Mouse (Mus musculus): Measurements from ENCODE around the gene Dpf3. TPM values are rescaled to one million over a fixed set of nuclear protein-coding genes. Genes with fewer than 3 reads are reported as not detected.

The Dpf3 gene
- total RNA-seq, 2 experiments from 2014 or later, result 4.4 to 7.8 TPM

DNA sequence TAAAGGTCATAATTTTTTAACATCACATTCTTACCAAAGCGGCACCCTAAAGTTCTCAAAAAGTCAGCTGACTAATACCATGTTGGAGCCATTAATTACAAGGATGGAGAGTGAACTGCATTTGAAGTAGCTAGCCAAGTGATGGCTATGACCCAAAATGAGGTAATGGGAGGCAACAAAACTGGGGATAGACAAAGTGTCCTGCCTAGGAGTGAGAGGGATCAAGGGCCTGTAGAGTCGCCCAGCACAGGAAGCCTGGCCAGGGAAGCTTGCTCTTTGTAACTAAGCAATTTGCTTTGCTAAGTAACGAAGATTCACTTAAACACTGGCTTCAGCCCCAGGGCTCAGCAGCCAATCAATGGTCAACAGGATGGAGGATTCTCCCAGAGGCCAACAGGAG lies 238.4 kb downstream of the Dpf3 start:
- DNase-seq (ENCODE audit: low spot score in 2 of 2), result no peak
- intact Hi-C loops (cut with DNase I), result no loop called here

DNA sequence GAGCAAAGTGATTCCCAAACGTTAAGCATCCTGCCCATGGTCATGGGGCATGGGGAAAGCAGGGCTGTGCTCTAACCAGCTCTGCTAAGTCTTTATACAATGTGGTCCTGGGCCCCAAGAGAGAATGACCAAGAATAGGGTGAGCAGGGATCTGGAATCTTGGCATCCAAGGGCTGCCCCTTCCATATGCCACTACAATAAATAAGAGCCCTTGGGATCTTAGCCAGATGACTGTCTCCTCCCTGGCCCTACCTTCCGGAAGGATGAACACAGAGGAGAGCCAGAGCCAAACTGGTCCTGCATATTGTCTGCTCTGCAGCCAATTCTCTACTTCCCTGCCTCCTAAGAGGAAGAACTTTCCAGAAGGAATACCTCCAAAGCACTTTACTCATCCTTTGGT lies 238.9 kb downstream of the Dpf3 start:
- no peak for DNase-seq (ENCODE audit: low spot score in 2 of 2)
- intact Hi-C loops (cut with DNase I), result no loop called here

DNA sequence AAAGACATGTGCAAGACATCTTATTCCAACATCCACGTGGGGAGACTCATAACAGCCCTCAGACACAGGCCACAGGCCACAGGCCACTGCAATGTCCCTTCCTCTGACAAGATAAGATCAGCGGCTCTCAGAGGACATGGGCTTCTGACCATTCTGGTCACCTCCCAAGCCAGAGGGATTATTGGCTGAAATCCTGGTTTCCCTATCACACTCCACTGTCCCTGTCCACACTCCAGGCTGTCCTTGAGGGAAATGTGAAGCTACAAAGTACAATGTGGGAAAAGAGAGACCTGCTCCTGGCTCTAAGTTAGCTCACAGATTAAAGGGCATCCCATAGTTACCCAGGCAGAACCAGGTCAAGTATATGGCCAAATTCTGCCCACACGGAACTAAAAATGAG lies 239.8 kb downstream of the Dpf3 start:
- intact Hi-C loops (cut with DNase I), result no loop called here
- DNase-seq (ENCODE audit: low spot score in 2 of 2), result no peak

DNA sequence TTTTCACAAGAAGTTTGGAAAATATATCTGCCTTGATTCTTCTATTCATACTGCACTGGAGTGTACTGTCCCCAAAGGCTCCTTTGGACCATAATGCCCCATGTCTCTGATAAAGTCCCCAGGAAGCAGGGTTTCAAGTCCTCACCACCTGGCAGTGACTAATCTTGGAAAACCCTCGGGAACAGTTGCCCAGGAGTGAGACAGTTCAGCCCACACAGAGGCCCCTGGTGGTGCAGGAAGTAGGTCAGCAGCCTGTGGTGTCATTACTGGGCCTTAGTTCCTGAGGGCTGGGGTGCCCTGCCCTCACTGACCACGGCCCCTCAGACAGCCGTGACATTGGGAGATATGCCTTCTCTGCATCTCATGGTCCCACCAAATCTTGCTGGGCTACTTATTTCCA lies 246.5 kb downstream of the Dpf3 start:
- intact Hi-C loops (cut with DNase I), result no loop called here
- DNase-seq (ENCODE audit: low spot score in 2 of 2), result peak in 1 of 2 experiments; percentile 11

DNA sequence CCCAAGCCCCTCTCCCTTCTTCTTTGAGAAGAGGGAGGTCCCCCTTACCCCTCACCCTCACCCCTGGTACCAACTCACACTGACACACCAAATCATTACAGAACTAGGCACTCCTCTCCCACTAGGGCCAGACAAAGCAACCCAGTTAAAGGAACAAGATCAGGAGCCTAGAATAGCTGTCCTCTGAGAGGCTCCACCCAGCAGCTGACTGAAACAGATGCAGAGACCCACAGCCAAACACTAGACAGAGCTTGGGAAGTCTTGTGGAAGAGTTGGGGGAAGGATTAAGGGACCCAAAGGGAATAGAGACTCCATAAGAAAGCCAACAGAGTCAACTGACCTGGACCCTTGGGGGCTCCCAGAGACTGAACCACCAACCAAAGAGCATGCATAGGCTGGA lies 246.9 kb downstream of the Dpf3 start:
- intact Hi-C loops (cut with DNase I), result no loop called here
- DNase-seq (ENCODE audit: low spot score in 2 of 2), result no peak

DNA sequence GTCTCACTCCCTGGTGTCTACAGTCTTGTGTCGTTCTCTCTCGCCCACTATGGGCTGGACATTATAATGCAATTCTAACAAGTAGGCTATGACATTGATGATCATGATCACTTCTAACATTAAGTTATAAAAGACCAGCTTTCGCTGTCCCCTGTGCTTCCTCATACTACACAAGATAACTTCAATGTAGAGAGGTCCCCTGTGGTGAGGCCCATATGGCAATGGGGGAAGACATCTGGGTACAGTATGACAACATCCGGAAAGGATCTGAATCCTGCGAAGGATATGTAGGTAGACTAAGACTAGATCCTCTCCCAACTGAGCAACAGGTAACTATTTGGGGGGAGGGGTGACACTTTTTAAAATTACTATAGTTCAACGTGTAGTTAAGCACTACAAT lies 251.7 kb downstream of the Dpf3 start:
- intact Hi-C loops (cut with DNase I), result no loop called here
- DNase-seq (ENCODE audit: low spot score in 2 of 2), result no peak

DNA sequence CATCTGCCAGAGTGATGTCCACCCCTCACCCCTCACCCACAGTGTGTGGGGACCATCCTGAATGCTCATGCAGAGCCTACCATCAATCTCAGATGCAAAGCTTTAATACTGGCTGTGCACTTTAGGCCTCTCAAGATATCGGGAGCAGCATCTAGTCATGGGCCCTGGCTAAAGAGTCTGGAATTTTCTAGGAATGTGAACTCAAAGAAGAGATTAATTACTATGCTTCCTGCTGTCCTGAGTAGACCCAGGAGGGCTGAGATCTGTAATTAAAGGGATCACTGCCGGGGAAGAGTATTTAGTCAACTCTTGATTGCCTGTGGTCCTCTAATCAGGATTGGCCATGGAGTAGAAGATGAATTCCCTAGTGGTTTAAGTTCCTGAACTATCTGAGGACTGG lies 252.5 kb downstream of the Dpf3 start:
- intact Hi-C loops (cut with DNase I), result no loop called here
- DNase-seq (ENCODE audit: low spot score in 2 of 2), result no peak

DNA sequence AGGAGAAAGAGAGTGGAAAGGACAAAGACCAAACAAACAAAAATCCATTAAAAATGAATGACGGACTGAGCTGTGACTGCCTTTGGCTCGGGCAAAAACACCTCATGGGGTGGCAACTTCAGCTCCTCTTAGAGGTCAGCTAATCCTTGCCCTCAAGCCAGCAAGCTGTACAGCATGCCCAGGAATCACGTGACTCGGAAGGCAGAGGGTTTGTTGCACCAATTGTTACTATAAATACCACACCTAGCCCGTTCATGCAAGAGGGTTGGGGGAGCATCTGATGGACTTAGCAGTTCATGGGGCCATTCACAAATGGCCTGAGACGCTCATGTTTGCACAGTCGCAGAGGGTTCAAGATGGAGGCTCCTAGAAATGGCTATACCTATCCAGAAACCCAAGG lies 253.9 kb downstream of the Dpf3 start:
- intact Hi-C loops (cut with DNase I), result no loop called here
- no peak for DNase-seq (ENCODE audit: low spot score in 2 of 2)

DNA sequence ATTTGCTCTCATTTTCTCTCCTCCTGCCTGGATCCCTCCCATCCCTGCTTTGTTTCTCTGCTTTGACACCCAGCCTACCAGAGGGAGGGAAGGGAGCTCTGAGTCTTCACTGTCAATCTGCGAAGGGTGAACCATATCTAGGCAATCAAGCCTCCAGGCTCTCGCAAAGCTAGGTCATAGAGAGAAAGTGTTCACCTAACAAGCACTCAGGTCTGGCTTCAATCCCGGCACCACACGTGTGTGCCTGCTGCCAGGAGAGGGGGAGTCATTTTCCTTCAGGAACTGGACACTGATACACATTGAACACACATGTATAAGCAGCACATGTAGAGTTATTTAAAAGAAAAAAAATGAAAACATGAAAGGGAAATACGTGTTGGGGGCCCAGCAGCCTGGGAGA lies 254.6 kb downstream of the Dpf3 start:
- intact Hi-C loops (cut with DNase I), result no loop called here
- no peak for DNase-seq (ENCODE audit: low spot score in 2 of 2)

DNA sequence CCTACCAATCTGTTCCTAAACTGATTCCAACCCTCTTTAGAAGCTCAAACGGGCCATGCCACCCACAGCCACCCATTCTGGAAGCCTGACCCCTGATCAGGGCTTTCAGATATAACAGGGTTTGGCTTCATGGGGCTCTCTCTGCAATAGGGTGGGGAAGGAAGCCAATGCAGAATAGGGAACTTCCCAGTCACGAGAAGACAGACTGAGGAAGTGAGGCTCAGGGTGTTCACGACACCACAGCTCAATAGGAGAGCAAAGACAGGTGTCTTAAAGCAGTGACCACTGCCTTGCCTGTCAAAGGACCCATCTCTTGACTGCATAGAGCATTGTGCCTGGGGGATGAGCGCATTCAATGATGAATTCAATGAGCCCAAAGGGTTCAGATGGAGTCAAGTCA lies 256.3 kb downstream of the Dpf3 start:
- DNase-seq (ENCODE audit: low spot score in 2 of 2), result no peak
- intact Hi-C loops (cut with DNase I), result no loop called here

DNA sequence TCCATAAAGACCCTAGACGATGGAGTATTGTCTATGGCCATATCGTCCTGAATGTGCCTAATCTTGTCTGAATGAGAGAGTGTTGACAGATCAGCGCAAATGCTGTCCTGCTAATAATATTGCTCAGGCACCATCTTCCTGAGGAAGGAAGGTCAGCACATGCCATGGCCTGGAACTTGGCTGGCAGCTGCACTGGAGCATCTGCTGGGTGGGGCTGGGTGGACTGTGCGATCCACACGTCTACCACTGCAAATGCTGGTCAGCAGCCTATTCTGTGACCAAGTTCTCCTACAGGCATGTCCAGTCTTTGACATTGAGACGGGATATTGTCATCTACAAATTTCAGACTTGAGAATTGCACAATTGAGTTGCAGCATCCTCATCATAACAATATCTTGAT lies 257.8 kb downstream of the Dpf3 start:
- intact Hi-C loops (cut with DNase I), result no loop called here

DNA sequence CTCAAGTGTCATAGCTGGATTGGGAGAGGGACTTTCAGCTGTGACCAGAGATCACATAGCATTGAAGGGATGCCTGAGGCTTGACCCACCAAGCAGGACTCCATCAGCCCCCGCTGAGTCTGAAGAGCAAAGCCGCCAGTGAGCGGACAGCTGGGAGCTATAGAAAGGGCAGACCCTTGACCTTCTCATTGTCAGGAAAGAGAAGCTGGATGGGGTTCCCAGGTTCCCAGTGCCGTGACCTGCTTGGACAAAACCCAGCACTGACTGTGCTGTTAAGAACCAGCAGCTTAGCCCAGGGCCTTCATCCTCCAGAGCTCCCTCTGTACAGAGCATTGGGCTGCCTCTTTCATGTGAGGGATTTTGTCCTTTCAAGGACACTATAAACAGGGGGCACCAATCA lies 260.5 kb downstream of the Dpf3 start:
- no peak for DNase-seq (ENCODE audit: low spot score in 2 of 2)
- intact Hi-C loops (cut with DNase I), result no loop called here

More for the DNA sequence above, 257.8 kb downstream of the Dpf3 start:
- DNase-seq (ENCODE audit: low spot score in 2 of 2), result no peak

DNA sequence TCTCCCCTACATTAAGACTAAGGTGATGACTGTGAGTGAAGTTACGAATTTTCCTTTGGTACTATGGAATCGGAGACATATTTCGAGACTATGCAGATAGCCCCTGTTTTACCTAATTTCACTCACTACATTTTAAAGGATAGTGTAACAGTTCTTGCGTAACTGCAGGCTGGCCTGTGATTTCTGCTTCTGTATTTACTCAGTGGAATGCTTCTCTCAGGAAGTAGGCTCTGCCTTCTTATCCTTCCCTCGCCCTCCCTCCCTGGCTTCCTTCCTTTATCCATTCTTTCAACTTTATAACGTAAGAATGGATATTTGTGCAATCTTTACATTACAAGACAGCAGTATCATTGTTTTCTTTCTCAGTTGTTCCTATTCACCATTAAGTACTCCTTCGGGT lies 266.6 kb downstream of the Dpf3 start:
- no peak for DNase-seq (ENCODE audit: low spot score in 2 of 2)
- intact Hi-C loops (cut with DNase I), result no loop called here

DNA sequence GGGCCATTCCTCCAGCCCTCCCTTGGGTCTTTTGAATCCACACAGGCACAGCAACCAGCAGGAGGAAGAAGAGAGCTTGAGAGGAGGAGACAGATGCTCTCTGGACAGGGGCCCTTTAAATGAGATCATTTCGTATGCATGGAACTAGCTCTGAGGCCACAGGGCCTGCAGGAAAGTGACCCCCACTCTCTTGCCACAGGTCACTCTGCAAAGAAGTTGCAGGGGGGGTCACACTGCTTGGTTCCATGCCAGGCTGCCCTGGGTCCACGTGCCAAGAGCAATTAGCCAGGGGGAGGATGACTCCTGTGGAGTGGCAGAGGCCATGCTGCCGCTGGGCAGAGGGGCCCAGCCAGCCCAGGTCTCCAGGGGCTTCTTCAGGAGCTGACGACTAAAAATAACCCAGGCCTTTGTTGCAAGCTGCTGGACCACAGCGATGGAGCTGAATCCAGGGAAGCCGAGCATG lies 273.6 kb downstream of the Dpf3 start:
- intact Hi-C loops (cut with DNase I), result no loop called here
- DNase-seq (ENCODE audit: low spot score in 2 of 2), result no peak

DNA sequence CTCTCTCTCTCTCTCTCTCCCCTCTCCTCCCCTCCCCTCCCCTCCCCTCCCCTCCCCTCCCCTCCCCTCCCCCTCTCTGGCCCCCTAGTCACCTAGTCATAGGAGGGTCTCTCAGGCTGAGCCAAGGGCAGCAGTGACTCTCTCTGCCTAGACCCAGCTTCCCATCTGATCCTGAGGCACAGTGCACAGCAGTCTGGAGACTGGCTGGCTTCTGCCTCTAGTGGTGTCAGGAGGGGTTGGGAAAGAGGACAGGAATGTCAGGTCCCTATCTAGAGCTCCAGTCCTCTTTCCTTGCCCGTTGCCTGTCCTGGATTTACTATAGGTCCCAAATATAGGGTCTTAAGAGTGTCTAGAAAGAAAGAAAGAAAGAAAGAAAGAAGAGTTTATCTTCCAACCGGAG lies 275.5 kb downstream of the Dpf3 start:
- intact Hi-C loops (cut with DNase I), result no loop called here
- DNase-seq (ENCODE audit: low spot score in 2 of 2), result no peak

DNA sequence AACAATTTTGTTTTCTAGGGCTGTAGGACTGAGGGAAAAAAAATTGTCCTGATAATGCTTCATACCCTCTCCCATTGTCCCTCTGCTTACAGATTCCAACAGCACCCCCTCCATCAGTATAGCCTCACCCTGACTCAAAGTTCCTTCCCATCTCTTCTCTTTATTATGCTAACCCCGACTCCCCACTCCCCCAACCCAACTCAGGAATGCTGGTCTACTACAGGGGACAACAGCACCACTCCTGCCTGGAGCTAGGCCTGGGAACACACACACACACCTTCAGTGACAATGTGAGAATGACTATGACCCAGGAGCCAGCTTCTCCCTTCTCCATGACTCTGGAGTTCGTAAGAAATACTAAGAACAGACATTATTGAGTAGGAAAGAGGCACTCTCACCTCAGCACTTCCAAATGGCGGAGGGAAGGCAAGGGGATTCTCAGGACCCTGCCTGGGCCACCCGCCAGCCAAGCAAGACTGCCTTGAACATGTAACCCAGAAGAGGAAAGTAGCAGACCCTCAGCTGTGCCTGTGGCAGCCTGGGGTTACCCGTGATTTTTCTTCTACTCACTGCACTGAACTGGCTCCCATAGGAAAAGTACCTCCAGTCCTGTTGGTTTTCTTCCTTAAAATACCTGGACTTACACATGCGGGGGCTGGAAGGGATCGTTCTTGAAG lies 276.2 kb downstream of the Dpf3 start:
- DNase-seq (ENCODE audit: low spot score in 2 of 2), result no peak

DNA sequence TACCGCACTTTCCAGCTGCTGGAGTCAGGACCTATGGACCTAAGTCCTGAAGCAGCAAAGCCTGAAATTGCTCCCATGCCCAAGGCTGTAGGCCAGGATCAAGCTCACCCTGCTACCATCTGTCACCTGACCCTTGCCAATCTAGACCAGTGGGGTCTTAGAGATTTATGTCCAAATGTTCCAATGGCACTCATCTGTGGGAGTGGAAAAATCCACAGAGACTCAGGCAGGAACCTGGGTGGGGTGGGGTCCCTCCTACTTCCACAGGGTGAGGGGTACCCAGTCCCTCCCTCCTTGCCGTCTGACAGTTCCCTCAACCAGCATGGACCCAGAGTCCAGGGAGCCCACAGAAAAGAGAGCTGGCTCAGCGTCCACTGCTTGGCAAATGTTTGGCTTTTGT lies 276.8 kb downstream of the Dpf3 start:
- intact Hi-C loops (cut with DNase I), result no loop called here
- no peak for DNase-seq (ENCODE audit: low spot score in 2 of 2)

More for the DNA sequence above, 276.2 kb downstream of the Dpf3 start:
- intact Hi-C loops (cut with DNase I), result no loop called here

DNA sequence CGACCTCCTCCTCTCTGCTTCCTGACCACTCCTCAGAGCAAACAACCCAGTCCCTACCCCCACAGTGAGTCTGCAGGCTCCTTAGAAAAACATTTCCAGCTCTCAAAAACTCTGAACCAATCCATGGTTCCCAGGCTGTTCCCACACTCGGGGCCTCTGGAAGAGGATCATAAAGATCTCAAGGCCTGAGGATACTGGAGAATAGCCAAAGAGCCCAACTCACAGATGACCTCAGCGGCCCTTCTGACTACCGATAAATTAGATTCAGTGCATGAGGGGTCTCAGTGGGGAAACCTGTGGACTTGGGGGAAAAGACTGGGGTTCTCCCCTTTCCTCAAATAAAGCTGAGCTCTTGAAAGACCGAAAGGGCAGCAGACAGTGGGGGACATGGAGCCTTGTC lies 277.2 kb downstream of the Dpf3 start:
- intact Hi-C loops (cut with DNase I), result no loop called here
- no peak for DNase-seq (ENCODE audit: low spot score in 2 of 2)

DNA sequence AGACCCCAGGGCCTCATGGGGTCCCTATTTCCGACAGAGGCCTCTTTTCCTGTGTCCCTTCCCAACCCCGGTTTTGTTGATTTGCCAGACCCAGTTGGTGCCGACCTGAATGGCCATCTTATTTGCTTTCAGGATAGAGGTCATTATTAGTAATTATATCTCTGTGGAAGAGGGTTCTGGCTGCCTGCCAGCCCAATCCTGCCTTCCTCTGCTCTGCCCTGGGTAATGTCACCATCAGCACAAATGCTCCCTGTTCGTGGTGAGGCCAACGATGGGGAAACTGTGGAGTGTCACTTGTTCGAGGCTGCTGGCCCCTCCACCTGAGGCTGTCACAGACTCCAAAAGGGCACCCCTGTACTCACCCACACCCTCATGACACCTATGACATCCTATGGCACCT lies 278.1 kb downstream of the Dpf3 start:
- intact Hi-C loops (cut with DNase I), result no loop called here
- DNase-seq (ENCODE audit: low spot score in 2 of 2), result no peak

DNA sequence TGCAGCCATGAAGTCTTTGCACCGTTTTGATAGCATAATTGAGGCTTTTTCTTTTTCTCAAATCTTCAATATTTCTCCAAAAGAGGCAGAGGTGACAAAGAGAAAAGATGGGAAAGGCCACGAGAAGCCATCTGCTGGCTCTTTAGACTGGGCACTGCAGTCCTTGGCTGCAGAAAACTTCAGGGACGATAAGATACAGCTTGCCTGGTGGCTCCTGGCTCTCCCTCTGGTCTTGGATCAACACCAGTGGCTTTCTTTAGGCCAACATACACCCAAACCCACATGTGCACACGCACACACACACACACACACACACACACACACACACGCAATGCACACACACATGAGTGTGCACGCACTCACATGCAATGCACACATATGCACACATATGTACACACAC lies 278.7 kb downstream of the Dpf3 start:
- intact Hi-C loops (cut with DNase I), result no loop called here
- DNase-seq (ENCODE audit: low spot score in 2 of 2), result no peak

DNA sequence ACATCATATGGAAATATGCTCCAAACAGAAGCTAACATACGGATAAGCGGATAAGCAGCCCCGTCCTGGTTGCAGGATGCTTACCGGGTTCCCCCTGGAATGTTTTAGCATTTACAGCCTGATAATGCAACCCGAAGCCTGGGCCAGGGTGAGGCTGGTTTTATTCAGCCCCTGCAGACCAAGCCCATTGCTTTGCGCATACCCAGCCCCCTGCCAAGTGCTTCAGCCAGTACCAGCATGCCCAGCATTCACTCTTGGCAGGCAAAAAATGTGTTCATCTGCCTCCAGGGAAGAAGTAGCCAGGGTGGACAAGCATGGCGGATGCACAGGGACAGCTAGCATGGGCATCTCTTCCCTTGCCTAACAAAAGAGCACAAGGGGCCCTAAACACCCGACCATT lies 279.5 kb downstream of the Dpf3 start:
- no peak for DNase-seq (ENCODE audit: low spot score in 2 of 2)
- intact Hi-C loops (cut with DNase I), result no loop called here

DNA sequence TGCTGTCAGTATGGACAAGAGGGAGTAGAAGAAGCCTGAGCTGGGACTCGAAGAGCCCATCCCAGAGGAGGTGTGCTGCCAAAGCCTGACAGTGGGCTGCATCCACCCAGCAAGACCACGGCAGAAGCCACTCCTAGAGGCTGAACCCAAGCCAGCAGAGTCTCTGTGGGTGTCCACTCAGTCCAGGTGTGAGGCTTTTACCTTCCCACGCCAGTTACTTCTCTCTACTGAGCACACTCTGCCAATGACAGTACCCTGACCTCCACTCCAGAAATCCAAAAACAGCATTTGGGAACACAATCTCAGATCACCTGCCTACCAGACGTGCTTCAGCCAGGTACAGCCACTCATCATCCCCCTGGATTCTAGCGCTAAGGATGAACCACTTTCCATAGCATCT lies 280.0 kb downstream of the Dpf3 start:
- intact Hi-C loops (cut with DNase I), result no loop called here
- no peak for DNase-seq (ENCODE audit: low spot score in 2 of 2)
